Mouse (Mus musculus): ENCODE results near the gene Fam114a1.

DNA sequence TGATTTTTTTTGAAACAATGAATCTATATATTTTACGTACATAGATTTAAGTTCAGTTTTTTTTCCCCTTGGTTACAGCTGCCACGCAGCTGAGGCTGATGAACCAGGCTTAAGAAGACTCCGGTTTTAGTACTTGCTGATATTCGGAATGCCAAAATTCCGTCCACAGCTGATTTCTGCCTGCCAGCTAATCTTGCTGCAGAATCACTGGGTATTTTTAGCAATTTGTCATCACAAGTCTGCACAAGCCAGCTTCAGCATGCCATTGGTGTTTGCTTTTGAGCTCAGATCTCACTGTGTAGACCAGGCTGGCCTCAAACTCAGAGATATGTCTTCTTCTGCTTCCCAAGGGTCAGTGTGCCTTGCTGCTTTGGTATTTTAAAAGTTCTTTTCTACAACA lies 18.4 kb upstream of the Fam114a1 start:
- no peak for TF ChIP-seq CTCF (IDR thresholded peaks at IDR 0.05; ENCODE audit: low read depth)
- TF ChIP-seq EP300 (IDR thresholded peaks at IDR 0.05; ENCODE audit: low read depth): no peak

All from liver, embryonic 14.5 days (tissue).